ENCODE assay signal across 8 mouse cellular contexts in the genomic region with DNA sequence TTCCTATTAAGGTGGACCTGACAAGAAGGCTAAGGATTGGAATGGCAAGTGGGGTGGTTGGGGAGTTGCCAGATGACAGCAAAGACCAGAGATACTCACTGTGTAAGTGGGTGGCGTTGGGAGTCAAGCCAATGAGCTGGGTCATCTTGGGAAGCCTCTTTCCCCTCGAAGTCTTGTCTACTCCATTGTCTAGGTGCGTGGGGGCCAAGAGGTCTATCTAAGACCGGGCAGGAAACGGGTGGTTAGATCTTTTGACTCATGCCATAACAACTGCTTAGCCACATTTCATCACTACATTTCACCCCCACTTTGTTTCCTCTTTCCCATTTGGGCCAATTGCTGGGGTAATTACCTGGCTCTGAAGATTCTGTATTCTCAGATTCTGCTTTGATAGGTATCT. TPM values are rescaled to one million over a fixed set of nuclear protein-coding genes. Genes with fewer than 3 reads are reported as not detected.
A peak's percentile ranks its signal among the peaks of the same experiment; 100 is the strongest.
DNase-seq lines count a peak whose midpoint lies in the region; ATAC-seq and TF ChIP-seq lines count a peak whose summit lies in the region.

No protein-coding gene starts in this region.

- H3K27me3 ChIP-seq in forebrain, embryonic 12.5 days = peaks cover 27% of the 10 kb centered on the region
- H3K27me3 ChIP-seq in small intestine, adult 2 months (ENCODE audit: control insufficient read depth, insufficient read depth, low read length) = no peaks in the 10 kb centered on the region

- H3K4me2 ChIP-seq in forebrain, embryonic 12.5 days = peak overlapping the region; percentile 87

- no peaks in the 10 kb centered on the region for H3K9me3 ChIP-seq in forebrain, embryonic 12.5 days

- WGBS in forebrain, embryonic 12.5 days = 96% methylated on average over 5 of the region's 5 CpGs
- WGBS in lung, adult 2 months = 45% methylated on average over 5 of the region's 5 CpGs
- WGBS in small intestine, adult 2 months = 50% methylated on average over 5 of the region's 5 CpGs

- H3K4me3 ChIP-seq in forebrain, embryonic 12.5 days (replicated peaks) = peak overlapping the region; percentile 46
- H3K4me3 ChIP-seq in lung, adult 2 months (replicated peaks; ENCODE audit: extremely low read depth, low read depth, low read length) = peak overlapping the region; percentile 69
- peak overlapping the region; percentile 20; the same call in 1 of the 2 replicates for H3K4me3 ChIP-seq in small intestine, adult 2 months (ENCODE audit: low read depth, low read length)

- peak; percentile 24; the same call in 1 of the 2 replicates for TF ChIP-seq POLR2A in lung, adult 2 months (IDR thresholded peaks at IDR 0.05; ENCODE audit: borderline replicate concordance, extremely low read depth, low read depth, low read length)
- TF ChIP-seq POLR2A in small intestine, adult 2 months (IDR thresholded peaks at IDR 0.05; ENCODE audit: low read depth, low read length) = no peak

- peak; percentile 37 for DNase-seq in urinary bladder, postnatal 25 days (ENCODE audit: low spot score)
- DNase-seq in urinary bladder, postnatal 4 days (ENCODE audit: low spot score in 2 of 2) = no peak
- peak; percentile 24 for DNase-seq in lung, adult 2 months
- no peak for DNase-seq in cerebellum, adult 11 months
- DNase-seq in urinary bladder, postnatal 10 days (ENCODE audit: low spot score) = no peak

- ATAC-seq in forebrain, embryonic 12.5 days (ENCODE audit: low FRiP score) = no peak
- ATAC-seq in inflammation-experienced regulatory T-cells, adult 6 months = peak; percentile 75

- TF ChIP-seq CTCF in lung, adult 2 months (IDR thresholded peaks at IDR 0.05; ENCODE audit: insufficient read depth, low read length) = no peak
- no peak for TF ChIP-seq CTCF in small intestine, adult 2 months (IDR thresholded peaks at IDR 0.05; ENCODE audit: extremely low read depth, insufficient read length, insufficient replicate concordance, low read depth, low read length)

- H3K9ac ChIP-seq in forebrain, embryonic 12.5 days = no peak overlapping the region

- H3K4me1 ChIP-seq in forebrain, embryonic 12.5 days = peaks cover 22% of the 10 kb centered on the region
- peaks cover 22% of the 10 kb centered on the region for H3K4me1 ChIP-seq in lung, adult 2 months (ENCODE audit: control insufficient read depth, insufficient read depth, low read length)
- H3K4me1 ChIP-seq in small intestine, adult 2 months (ENCODE audit: control insufficient read depth, insufficient read depth, insufficient read length, low read length) = peaks cover 33% of the 10 kb centered on the region

- 0 out of 2 replicates have a peak overlapping the region, but pooled peaks have one; percentile 61 for H3K27ac ChIP-seq in forebrain, embryonic 12.5 days
- H3K27ac ChIP-seq in small intestine, adult 2 months (ENCODE audit: insufficient read depth, low read depth, low read length) = peak overlapping the region; percentile 64

- H3K36me3 ChIP-seq in forebrain, embryonic 12.5 days (replicated peaks) = no peaks in the 10 kb centered on the region
- H3K36me3 ChIP-seq in small intestine, adult 2 months (ENCODE audit: control insufficient read depth, insufficient read depth, low read length) = peaks cover 4% of the 10 kb centered on the region; the same call in 1 of the 2 replicates

RNA-seq across cellular contexts. Expression of gene Angptl4, which starts 1.2 kb away (rescaled TPM):
- 11.4 and 13.3 TPM in 2 replicates for polyA plus RNA-seq in forebrain, embryonic 12.5 days (2016; fragmentation: Nextera tagmentation; extraction: Ambion mirVana)
- polyA plus RNA-seq in inflammation-experienced regulatory T-cells, adult 6 months (2017; shearing (Covaris generic)) = 1 to 10 TPM; 3.5 to 5.9 (median 4.1) TPM
- 34.6 and 87.6 TPM in 2 replicates for polyA plus RNA-seq in lung, adult 2 months (2012; rRNA removed)
- 14.7 and 57.3 TPM in 2 replicates for polyA plus RNA-seq in small intestine, adult 2 months (2012; rRNA removed)

RNA-seq across cellular contexts. Expression of gene Rab11b, which starts 20.1 kb away (rescaled TPM):
- 377 and 388 TPM in 2 replicates for polyA plus RNA-seq in forebrain, embryonic 12.5 days (2016; fragmentation: Nextera tagmentation; extraction: Ambion mirVana)
- polyA plus RNA-seq in inflammation-experienced regulatory T-cells, adult 6 months (2017; shearing (Covaris generic)) = 100 to 1,000 TPM; 261 to 354 (median 270) TPM
- 389 and 406 TPM in 2 replicates for polyA plus RNA-seq in lung, adult 2 months (2012; rRNA removed)
- 171 and 431 TPM in 2 replicates for polyA plus RNA-seq in small intestine, adult 2 months (2012; rRNA removed)

RNA-seq across cellular contexts. Expression of gene Kank3, which starts 29.9 kb away (rescaled TPM):
- polyA plus RNA-seq in forebrain, embryonic 12.5 days (2016; fragmentation: Nextera tagmentation; extraction: Ambion mirVana) = 27.3 and 27.8 TPM in 2 replicates
- 1 to 10 TPM; 2.4 to 2.7 (median 2.4) TPM for polyA plus RNA-seq in inflammation-experienced regulatory T-cells, adult 6 months (2017; shearing (Covaris generic))
- polyA plus RNA-seq in lung, adult 2 months (2012; rRNA removed) = 395 and 450 TPM in 2 replicates
- 20.6 and 21.1 TPM in 2 replicates for polyA plus RNA-seq in small intestine, adult 2 months (2012; rRNA removed)

RNA-seq across cellular contexts. Expression of gene Rps28, which starts 43.9 kb away (rescaled TPM):
- polyA plus RNA-seq in forebrain, embryonic 12.5 days (2016; fragmentation: Nextera tagmentation; extraction: Ambion mirVana) = 686 and 713 TPM in 2 replicates
- 1,000 to 10,000 TPM; 1,118 to 2,316 (median 1,890) TPM for polyA plus RNA-seq in inflammation-experienced regulatory T-cells, adult 6 months (2017; shearing (Covaris generic))
- polyA plus RNA-seq in lung, adult 2 months (2012; rRNA removed) = 506 and 507 TPM in 2 replicates
- polyA plus RNA-seq in small intestine, adult 2 months (2012; rRNA removed) = 296 and 444 TPM in 2 replicates

RNA-seq across cellular contexts. Expression of gene Ndufa7, which starts 43.9 kb away (rescaled TPM):
- 371 and 397 TPM in 2 replicates for polyA plus RNA-seq in forebrain, embryonic 12.5 days (2016; fragmentation: Nextera tagmentation; extraction: Ambion mirVana)
- 100 to 1,000 TPM; 364 to 457 (median 417) TPM for polyA plus RNA-seq in inflammation-experienced regulatory T-cells, adult 6 months (2017; shearing (Covaris generic))
- polyA plus RNA-seq in lung, adult 2 months (2012; rRNA removed) = 334 and 389 TPM in 2 replicates
- 337 and 417 TPM in 2 replicates for polyA plus RNA-seq in small intestine, adult 2 months (2012; rRNA removed)

Comparison
In these comparisons a context has a peak if more than half of its experiments do, and no peak if none do; other contexts are left out.
1. DNase-seq: peak in urinary bladder, postnatal 25 days (single experiment) and lung, adult 2 months (single experiment); none in urinary bladder, postnatal 4 days (0 of 2), cerebellum, adult 11 months (single experiment) and urinary bladder, postnatal 10 days (single experiment).
2. RNA of gene Kank3, which starts 29.9 kb away (polyA plus RNA-seq): 395 to 450 TPM in lung, adult 2 months; 27.3 to 27.8 TPM in forebrain, embryonic 12.5 days, 20.6 to 21.1 TPM in small intestine, adult 2 months and 2.4 to 2.7 TPM in inflammation-experienced regulatory T-cells, adult 6 months; every median in the first group is over 10 times any median in the second.
3. Peak in every context shown above with its lines, with median percentiles within 50 percentile points of each other: H3K4me3 ChIP-seq.